Mouse (Mus musculus) lung, adult 2 months (tissue): Measurements from ENCODE around the gene Axl. TPM values are rescaled to one million over a fixed set of nuclear protein-coding genes. Genes with fewer than 3 reads are reported as not detected.

Experiments
- DNase-seq: peaks from one replicate; pipeline ENCODE4 v3.0.0; 2022
- H3K4me1 ChIP-seq: fragments of 200-500 bp; 2 replicates; pipeline ENCODE4 v1.6.1; 2011; ENCODE audit warnings: low read length; ENCODE audit not compliant: control insufficient read depth, insufficient read depth
- H3K4me3 ChIP-seq: fragments of 200-500 bp; replicated peaks from 2 replicates; pipeline ENCODE3; 2011; ENCODE audit warnings: low read depth, mild to moderate bottlenecking, control low read depth, low read length; ENCODE audit errors: extremely low read depth
- CTCF ChIP-seq: fragments of 200-500 bp; IDR thresholded peaks from 2 replicates; pipeline ENCODE4 v1.5.1; 2011; ENCODE audit warnings: mild to moderate bottlenecking, low read length, control low read depth; ENCODE audit not compliant: insufficient read depth
- POLR2A ChIP-seq: fragments of 200-500 bp; IDR thresholded peaks from 2 replicates; pipeline ENCODE4 v1.6.1; 2011; ENCODE audit warnings: low read depth, mild to moderate bottlenecking, control low read depth, low read length, borderline replicate concordance; ENCODE audit errors: extremely low read depth
- WGBS: fragments of 180-500 bp; shearing (Covaris S2); methylation state at CpG from one replicate; pipeline ENCODE4 v1.1.7; 2018; 5-methylcytosine and 5-hydroxymethylcytosine counted together
- polyA plus RNA-seq: library from polyadenylated mRNA; depleted of rRNA; stranded (reverse); fragments of >200 nt; gene quantifications from 2 replicates; pipeline ENCODE4 v1.2.3, GENCODE M21; 2012

Gene Axl
- polyA plus RNA-seq, 1 experiment = 92.0 TPM

GRCm38 (mm10) chr7:25815571-25815970, 27.1 kb upstream of the Axl start:
- no peaks in the 10 kb centered on the region for H3K4me1 ChIP-seq
- DNase-seq = no peak

GRCm38 (mm10) chr7:25814711-25815110, 26.2 kb upstream of the Axl start:
- no peaks in the 10 kb centered on the region for H3K4me1 ChIP-seq
- H3K4me3 ChIP-seq = peak overlapping the region; percentile 32
- TF ChIP-seq CTCF (no peak), POLR2A (no peak)
- DNase-seq = no peak
- WGBS = 72% methylated on average over 9 of the region's 9 CpGs

More at GRCm38 (mm10) chr7:25815571-25815970, 27.1 kb upstream of the Axl start:
- H3K4me3 ChIP-seq = peak overlapping the region; percentile 17
- TF ChIP-seq POLR2A = no peak
- TF ChIP-seq CTCF = no peak
- WGBS = 20% methylated on average over 7 of the region's 7 CpGs

GRCm38 (mm10) chr7:25812195-25812594, 23.7 kb upstream of the Axl start:
- Histone ChIP-seq H3K4me3 (no peak overlapping the region), H3K4me1 (no peaks in the 10 kb centered on the region)
- no peak for DNase-seq
- TF ChIP-seq CTCF = no peak
- TF ChIP-seq POLR2A = no peak
- WGBS = 86% methylated on average over 1 of the region's 1 CpGs

- no peak for TF ChIP-seq POLR2A
- no peak for TF ChIP-seq CTCF
Observed at GRCm38 (mm10) chr7:25811716-25812115, 23.2 kb upstream of the Axl start.

GRCm38 (mm10) chr7:25805631-25806343, 17.3 kb upstream of the Axl start:
- no peak for TF ChIP-seq POLR2A
- TF ChIP-seq CTCF = peak; percentile 34
- H3K4me3 ChIP-seq = no peak overlapping the region
- DNase-seq = peak; percentile 53
- 15% methylated on average over 21 of the region's 21 CpGs for WGBS
- peaks cover 2% of the 10 kb centered on the region; the same call in 1 of the 2 replicates for H3K4me1 ChIP-seq

More at GRCm38 (mm10) chr7:25811716-25812115, 23.2 kb upstream of the Axl start:
- H3K4me3 ChIP-seq = no peak overlapping the region
- DNase-seq = no peak
- WGBS = 79% methylated on average over 2 of the region's 2 CpGs
- H3K4me1 ChIP-seq = no peaks in the 10 kb centered on the region

- DNase-seq = no peak
Observed at GRCm38 (mm10) chr7:25804792-25805191, 16.3 kb upstream of the Axl start.

GRCm38 (mm10) chr7:25803460-25803859, 15.0 kb upstream of the Axl start:
- no peak for DNase-seq

More at GRCm38 (mm10) chr7:25804792-25805191, 16.3 kb upstream of the Axl start:
- Histone ChIP-seq H3K4me1 (peaks cover 2% of the 10 kb centered on the region; the same call in 1 of the 2 replicates), H3K4me3 (no peak overlapping the region)
- TF ChIP-seq CTCF = no peak
- TF ChIP-seq POLR2A = no peak
- WGBS = 71% methylated on average over 4 of the region's 4 CpGs

GRCm38 (mm10) chr7:25802241-25803125, 14.0 kb upstream of the Axl start:
- H3K4me1 ChIP-seq = peaks cover 2% of the 10 kb centered on the region; the same call in 1 of the 2 replicates
- H3K4me3 ChIP-seq = no peak overlapping the region
- DNase-seq = peak; percentile 45
- TF ChIP-seq POLR2A = peak; percentile 49; the same call in 1 of the 2 replicates
- TF ChIP-seq CTCF = no peak
- 30% methylated on average over 24 of the region's 24 CpGs for WGBS

More at GRCm38 (mm10) chr7:25803460-25803859, 15.0 kb upstream of the Axl start:
- Histone ChIP-seq H3K4me1 (peaks cover 2% of the 10 kb centered on the region; the same call in 1 of the 2 replicates), H3K4me3 (no peak overlapping the region)
- TF ChIP-seq POLR2A = no peak
- 81% methylated on average over 13 of the region's 13 CpGs for WGBS

GRCm38 (mm10) chr7:25801031-25801430, 12.5 kb upstream of the Axl start:
- DNase-seq = no peak
- TF ChIP-seq CTCF (no peak), POLR2A (no peak)
- Histone ChIP-seq H3K4me1 (peaks cover 2% of the 10 kb centered on the region; the same call in 1 of the 2 replicates), H3K4me3 (no peak overlapping the region)
- WGBS = 95% methylated on average over 6 of the region's 6 CpGs

- WGBS = 81% methylated on average over 1 of the region's 1 CpGs
- no peak for DNase-seq
- Histone ChIP-seq H3K4me1 (no peaks in the 10 kb centered on the region), H3K4me3 (no peak overlapping the region)
- TF ChIP-seq POLR2A (no peak), CTCF (no peak)
Observed at GRCm38 (mm10) chr7:25799369-25799768, 10.9 kb upstream of the Axl start.
